Mouse (Mus musculus) heart, embryonic 14.5 days (tissue): ENCODE measurements around the gene Rfx1. TPM values are rescaled to one million over a fixed set of nuclear protein-coding genes. Genes with fewer than 3 reads are reported as not detected.

ENCODE experiments used
- ATAC-seq: fragments of 200-750 bp; cut with Nextera tagmentation; 2 replicates; pipeline ENCODE4 v1.8.0; 2017; ENCODE audit warnings: low read depth, moderate TSS enrichment; ENCODE audit not compliant: insufficient number of reproducible peaks, insufficient read depth, low FRiP score
- H3K27ac ChIP-seq, 2 experiments: fragments of 200-500 bp in 1 of 2; fragments of 300-500 bp in 1 of 2; sonication (generic) in 1 of 2; replicated peaks in 1 of 2; 2 replicates each; pipeline ENCODE4 v1.5.1; 2012 to 2014; ENCODE audit warnings: low read depth in 2 of 2, low read length in 2 of 2, control low read depth in 1 of 2, mild to moderate bottlenecking in 1 of 2, mixed read lengths in 1 of 2; ENCODE audit not compliant: control insufficient read depth in 1 of 2, insufficient read depth in 1 of 2
- H3K27me3 ChIP-seq: fragments of 300-500 bp; sonication (generic); 2 replicates; pipeline ENCODE4 v1.6.1; 2014; ENCODE audit warnings: mild to moderate bottlenecking, low read length, control low read depth; ENCODE audit not compliant: control insufficient read depth, insufficient read depth
- H3K36me3 ChIP-seq: fragments of 300-500 bp; sonication (generic); 2 replicates; pipeline ENCODE4 v1.6.1; 2014; ENCODE audit warnings: mild to moderate bottlenecking, control low read depth, low read length, mixed read lengths; ENCODE audit not compliant: control insufficient read depth, insufficient read depth
- H3K4me1 ChIP-seq, 2 experiments: fragments of 200-500 bp in 1 of 2; fragments of 300-500 bp in 1 of 2; sonication (generic) in 1 of 2; 2 replicates each; pipeline ENCODE4 v1.6.1; 2012 to 2014; ENCODE audit warnings: low read length in 2 of 2, control low read depth in 1 of 2, mixed read lengths in 1 of 2; ENCODE audit not compliant: control insufficient read depth in 2 of 2, insufficient read depth in 2 of 2
- H3K4me2 ChIP-seq: fragments of 300-500 bp; sonication (generic); 2 replicates; pipeline ENCODE4 v1.6.1; 2014; ENCODE audit warnings: mild to moderate bottlenecking, low read length
- H3K4me3 ChIP-seq, 2 experiments: fragments of 200-500 bp in 1 of 2; fragments of 300-500 bp in 1 of 2; sonication (generic) in 1 of 2; 2 replicates each; pipeline ENCODE4 v1.5.1; 2012 to 2014; ENCODE audit warnings: low read length in 2 of 2, mild to moderate bottlenecking in 2 of 2, control low read depth in 1 of 2, low read depth in 1 of 2, moderate library complexity in 1 of 2; ENCODE audit not compliant: control insufficient read depth in 1 of 2, insufficient read depth in 1 of 2
- H3K9ac ChIP-seq: fragments of 300-500 bp; sonication (generic); 2 replicates; pipeline ENCODE4 v1.6.1; 2014; ENCODE audit warnings: mild to moderate bottlenecking, low read length
- H3K9me3 ChIP-seq: fragments of 300-500 bp; sonication (generic); 2 replicates; pipeline ENCODE4 v1.6.1; 2016; ENCODE audit warnings: low read length, control low read depth; ENCODE audit not compliant: control insufficient read depth
- WGBS: fragments of 180-500 bp; shearing (Covaris S2); extraction: QIAGEN DNeasy Blood & Tissue Kit; methylation state at CpG from one replicate; pipeline ENCODE4 v1.1.7; 2014; 5-methylcytosine and 5-hydroxymethylcytosine counted together
- polyA plus RNA-seq: library from polyadenylated mRNA; unstranded; fragments of >200 nt; fragmentation: Nextera tagmentation; extraction: Ambion mirVana; gene quantifications from 2 replicates; pipeline ENCODE4 v1.2.1, GENCODE M21; 2014

Gene Rfx1
- polyA plus RNA-seq, 1 experiment from 2014 or later = 6.1 TPM

DNA sequence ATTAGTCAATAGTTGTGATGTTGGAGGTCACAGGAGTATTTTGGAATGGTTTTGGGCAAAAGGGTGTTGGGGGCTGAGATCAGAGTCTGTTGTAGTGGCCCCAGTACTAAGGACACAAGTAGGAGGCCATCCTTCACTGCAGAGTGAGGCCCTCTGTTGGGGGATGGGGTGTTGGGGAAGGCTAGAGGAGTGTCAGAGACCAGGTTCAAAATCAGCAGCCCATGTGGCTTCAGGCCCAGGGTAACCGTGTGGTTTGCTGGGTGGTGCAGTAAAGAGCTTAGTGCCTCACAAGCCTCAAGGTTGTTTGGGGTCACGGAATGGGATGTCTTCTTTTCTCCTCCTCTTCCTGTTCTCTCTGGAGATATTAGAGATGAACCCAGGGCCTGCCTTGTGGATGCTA, 60.1 kb downstream of the Rfx1 start:
- Histone ChIP-seq H3K4me2 (no peak overlapping the region), H3K36me3 (no peaks in the 10 kb centered on the region), H3K4me3 (no peak overlapping the region), H3K27ac (no peak overlapping the region), H3K27me3 (peaks cover 8% of the 10 kb centered on the region; the same call in 1 of the 2 replicates), H3K4me1 (no peaks in the 10 kb centered on the region), H3K9me3 (no peaks in the 10 kb centered on the region), H3K9ac (no peak overlapping the region)
- no peak for ATAC-seq
- 60% methylated on average over 2 of the region's 2 CpGs for WGBS

DNA sequence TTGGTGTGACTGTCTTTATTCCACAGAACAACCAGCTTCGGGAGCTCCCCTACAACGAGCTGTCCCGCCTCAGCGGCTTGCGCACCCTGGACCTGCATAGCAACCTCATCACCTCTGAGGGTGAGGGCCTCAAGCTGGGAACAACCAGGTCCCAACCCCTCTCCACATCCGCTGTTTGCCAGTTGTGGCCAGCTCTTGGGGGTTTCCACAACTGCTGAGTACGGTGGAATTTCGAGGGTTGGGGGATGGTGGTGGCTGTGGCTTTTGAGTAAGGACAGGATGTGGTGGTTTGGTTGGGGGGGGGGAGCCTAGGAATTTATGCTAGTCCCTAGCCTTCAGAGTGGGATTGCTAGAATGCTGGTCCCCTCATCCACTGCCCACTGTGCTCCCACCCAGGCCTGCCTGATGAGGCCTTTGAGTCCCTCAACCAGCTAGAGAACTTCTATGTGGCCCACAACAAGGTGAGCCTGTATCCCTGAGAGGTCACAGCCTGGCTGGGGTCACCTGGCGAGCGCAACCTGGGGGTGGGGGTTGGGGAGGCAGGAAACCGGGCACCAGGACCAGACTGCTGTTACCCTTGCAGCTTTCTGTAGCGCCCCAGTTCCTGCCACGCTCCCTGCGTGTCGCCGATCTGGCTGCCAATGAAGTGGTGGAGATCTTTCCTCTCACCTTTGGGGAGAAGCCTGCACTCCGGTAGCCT, 60.7 kb downstream of the Rfx1 start:
- H3K36me3 ChIP-seq = peaks cover 5% of the 10 kb centered on the region; the same call in 1 of the 2 replicates
- no peak overlapping the region for H3K27ac ChIP-seq
- no peaks in the 10 kb centered on the region for H3K9me3 ChIP-seq
- no peak for ATAC-seq
- 54% methylated on average over 17 of the region's 17 CpGs for WGBS
- H3K9ac ChIP-seq = no peak overlapping the region
- no peak overlapping the region for H3K4me3 ChIP-seq
- no peak overlapping the region for H3K4me2 ChIP-seq
- H3K27me3 ChIP-seq = peaks cover 8% of the 10 kb centered on the region; the same call in 1 of the 2 replicates
- H3K4me1 ChIP-seq = no peaks in the 10 kb centered on the region

DNA sequence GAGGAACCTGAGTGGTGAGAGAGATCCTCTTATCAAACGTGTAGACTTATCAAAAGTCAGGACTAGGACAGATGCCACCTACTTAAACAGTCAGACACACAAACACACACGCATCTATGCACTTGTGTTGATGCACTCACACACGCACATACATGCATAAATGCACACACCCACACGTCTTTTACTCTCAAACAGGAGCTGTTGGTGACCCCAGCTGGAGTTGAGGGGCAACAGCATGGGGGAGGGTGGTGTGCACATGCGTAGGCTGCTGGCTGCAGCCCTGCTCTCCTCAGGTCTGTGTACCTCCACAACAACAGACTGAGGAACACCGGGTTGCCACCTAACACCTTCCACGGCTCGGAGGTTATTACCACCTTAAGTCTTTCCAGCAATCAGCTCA, 61.6 kb downstream of the Rfx1 start:
- Histone ChIP-seq H3K4me3 (no peak overlapping the region), H3K27ac (no peak overlapping the region), H3K9me3 (no peaks in the 10 kb centered on the region), H3K9ac (no peak overlapping the region), H3K4me1 (no peaks in the 10 kb centered on the region), H3K36me3 (peaks cover 15% of the 10 kb centered on the region), H3K27me3 (peaks cover 8% of the 10 kb centered on the region; the same call in 1 of the 2 replicates), H3K4me2 (no peak overlapping the region)
- no peak for ATAC-seq
- 54% methylated on average over 8 of the region's 8 CpGs for WGBS

DNA sequence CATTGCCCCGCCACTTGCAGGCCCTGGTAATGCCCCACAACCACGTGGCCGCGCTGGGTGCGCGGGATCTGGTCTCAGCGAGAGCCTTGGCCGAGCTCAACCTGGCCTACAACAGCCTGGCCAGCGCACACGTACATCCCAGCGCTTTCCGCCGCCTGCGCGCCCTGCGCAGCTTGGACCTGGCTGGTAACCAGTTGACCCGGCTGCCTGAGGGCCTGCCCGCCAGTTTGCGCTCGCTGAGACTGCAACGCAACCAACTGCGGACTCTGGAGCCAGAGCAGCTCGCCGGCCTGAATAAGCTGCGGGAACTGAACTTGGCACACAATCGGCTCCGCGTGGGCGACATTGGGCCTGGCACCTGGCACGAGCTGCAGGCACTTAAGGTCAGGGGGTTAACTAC, 64.2 kb downstream of the Rfx1 start:
- Histone ChIP-seq H3K4me3 (no peak overlapping the region), H3K36me3 (peaks cover 40% of the 10 kb centered on the region), H3K9me3 (no peaks in the 10 kb centered on the region), H3K4me1 (no peaks in the 10 kb centered on the region), H3K9ac (no peak overlapping the region), H3K4me2 (no peak overlapping the region), H3K27ac (no peak overlapping the region), H3K27me3 (peaks cover 8% of the 10 kb centered on the region; the same call in 1 of the 2 replicates)
- no peak for ATAC-seq
- WGBS = 43% methylated on average over 30 of the region's 30 CpGs

DNA sequence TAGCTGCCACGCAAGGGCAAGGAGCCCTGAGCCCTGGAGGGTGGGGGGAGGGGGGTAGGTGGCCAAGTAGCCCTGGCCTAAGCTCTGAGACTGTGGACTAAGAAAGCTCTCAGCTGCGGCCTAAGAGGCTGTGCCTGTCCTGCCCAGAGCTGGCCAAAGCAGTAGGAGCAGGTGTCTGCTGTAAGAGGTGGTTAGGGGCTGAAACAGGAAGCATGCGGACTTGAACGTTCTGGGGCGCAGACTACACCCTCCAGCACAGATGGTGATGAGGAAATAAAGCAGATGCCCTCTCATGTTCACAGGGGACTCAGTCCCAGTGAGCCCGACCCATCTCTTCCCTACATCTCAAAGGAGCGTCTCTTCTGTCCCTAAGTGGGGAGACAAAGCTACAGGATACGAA, 65.6 kb downstream of the Rfx1 start:
- ATAC-seq = no peak
- H3K4me2 ChIP-seq = no peak overlapping the region
- no peaks in the 10 kb centered on the region for H3K4me1 ChIP-seq
- no peak overlapping the region for H3K9ac ChIP-seq
- H3K9me3 ChIP-seq = no peaks in the 10 kb centered on the region
- H3K27me3 ChIP-seq = peaks cover 8% of the 10 kb centered on the region; the same call in 1 of the 2 replicates
- WGBS = 70% methylated on average over 8 of the region's 8 CpGs
- H3K36me3 ChIP-seq = peaks cover 54% of the 10 kb centered on the region
- H3K27ac ChIP-seq = no peak overlapping the region
- H3K4me3 ChIP-seq = no peak overlapping the region

DNA sequence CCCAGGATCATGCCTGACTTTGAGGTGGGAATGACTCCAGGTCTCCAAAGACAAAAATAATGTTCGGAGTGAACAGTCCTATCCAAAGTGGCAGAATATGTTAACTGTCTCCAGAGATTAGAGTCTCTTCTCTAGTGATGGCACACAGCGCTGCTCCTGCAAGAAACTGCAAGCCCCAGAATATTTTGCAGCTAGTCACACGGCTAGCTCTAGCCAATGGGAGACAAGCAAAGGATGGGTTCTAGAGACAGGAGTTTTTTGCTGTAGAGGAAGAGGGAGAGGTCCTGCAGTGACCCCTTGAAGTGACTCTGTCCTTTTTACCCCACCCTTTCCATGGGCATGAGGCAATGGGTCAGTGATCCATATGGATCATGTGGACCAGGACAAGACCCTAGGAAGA, 71.2 kb downstream of the Rfx1 start:
- no peak overlapping the region for H3K9ac ChIP-seq
- no peak for ATAC-seq
- no peaks in the 10 kb centered on the region for H3K4me1 ChIP-seq
- WGBS = 86% methylated on average over 3 of the region's 3 CpGs
- no peak overlapping the region for H3K4me3 ChIP-seq
- no peak overlapping the region for H3K27ac ChIP-seq
- H3K27me3 ChIP-seq = no peaks in the 10 kb centered on the region
- no peak overlapping the region for H3K4me2 ChIP-seq
- peaks cover 99% of the 10 kb centered on the region for H3K36me3 ChIP-seq
- no peaks in the 10 kb centered on the region for H3K9me3 ChIP-seq

DNA sequence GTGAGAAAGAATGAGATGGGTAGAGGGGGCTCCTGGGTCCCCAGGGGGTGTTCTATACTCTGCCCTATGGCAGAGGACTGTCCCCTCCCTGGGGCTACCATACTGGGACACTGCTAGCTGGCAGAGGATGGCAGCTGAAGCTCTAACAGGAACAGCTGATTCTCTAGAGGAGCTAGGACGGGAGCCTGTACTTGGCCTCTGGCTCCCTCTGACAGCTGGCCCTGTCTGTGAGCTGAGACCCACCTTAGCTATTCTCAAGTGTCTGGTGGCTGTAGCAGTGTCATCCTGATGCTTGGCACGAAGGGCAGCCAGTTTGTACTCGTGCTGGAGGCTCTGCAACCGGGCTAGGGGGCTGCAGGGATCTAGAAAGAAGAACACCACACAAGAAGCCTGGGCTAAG, 74.2 kb downstream of the Rfx1 start:
- Histone ChIP-seq H3K9me3 (no peaks in the 10 kb centered on the region), H3K27me3 (no peaks in the 10 kb centered on the region), H3K36me3 (peaks cover 93% of the 10 kb centered on the region), H3K4me3 (no peak overlapping the region), H3K9ac (no peak overlapping the region), H3K4me1 (0 out of 4 replicates have a peak, but pooled peaks cover 0 to 2% of the 10 kb centered on the region in 2 experiments), H3K27ac (no peak overlapping the region), H3K4me2 (no peak overlapping the region)
- 76% methylated on average over 4 of the region's 4 CpGs for WGBS
- no peak for ATAC-seq
